Mouse (Mus musculus): ENCODE data around the gene Mapk8. TPM values are rescaled to one million over a fixed set of nuclear protein-coding genes. Genes with fewer than 3 reads are reported as not detected.

The Mapk8 gene
- polyA plus RNA-seq (2014; fragmentation: Illumina TruSeq; extraction: RNeasy Lipid Tissue Mini Kit (QIAGEN cat#74804); ENCODE audit: low read depth, low replicate concordance), result 24.4 TPM

GRCm38 (mm10) chr14:33447027-33447569 is at the start of gene Mapk8:
Gene Mapk8, minus strand, starts transcription at chr14:33447158.

GRCm38 (mm10) chr14:33471331-33471730 is 24.4 kb upstream of the Mapk8 start, which contains the start of gene Frmpd2:
Gene Frmpd2, plus strand, starts transcription at chr14:33471696.

Other genes with a start within 250 kb of the Mapk8 start
- 4.8 TPM for gene Arhgap22, start 233.1 kb downstream of the Mapk8 start, polyA plus RNA-seq (2014; fragmentation: Illumina TruSeq; extraction: RNeasy Lipid Tissue Mini Kit (QIAGEN cat#74804); ENCODE audit: low read depth, low replicate concordance)
- 0.99 TPM for gene Frmpd2, start 24.5 kb upstream of the Mapk8 start, polyA plus RNA-seq (2014; fragmentation: Illumina TruSeq; extraction: RNeasy Lipid Tissue Mini Kit (QIAGEN cat#74804); ENCODE audit: low read depth, low replicate concordance)
- 1.2 TPM for gene Ptpn20, start 142.0 kb upstream of the Mapk8 start, polyA plus RNA-seq (2014; fragmentation: Illumina TruSeq; extraction: RNeasy Lipid Tissue Mini Kit (QIAGEN cat#74804); ENCODE audit: low read depth, low replicate concordance)